Mouse (Mus musculus): ENCODE data around the gene Syce2.

GRCm38 (mm10) chr8:84831490-84831889, 40.4 kb upstream of the Syce2 start, which contains the start of gene Gadd45gip1:
- TF ChIP-seq GATA1 (IDR thresholded peaks at IDR 0.05; ENCODE audit: borderline replicate concordance, low read length) (no peak), FLI1 (IDR thresholded peaks at IDR 0.05; ENCODE audit: low read length) (no peak)
